Mouse (Mus musculus): Measurements from ENCODE around the gene Ifnb1. TPM values are rescaled to one million over a fixed set of nuclear protein-coding genes. Genes with fewer than 3 reads are reported as not detected.

Gene Ifnb1
- total RNA-seq, 2 experiments from 2014 or later: not detected

DNA sequence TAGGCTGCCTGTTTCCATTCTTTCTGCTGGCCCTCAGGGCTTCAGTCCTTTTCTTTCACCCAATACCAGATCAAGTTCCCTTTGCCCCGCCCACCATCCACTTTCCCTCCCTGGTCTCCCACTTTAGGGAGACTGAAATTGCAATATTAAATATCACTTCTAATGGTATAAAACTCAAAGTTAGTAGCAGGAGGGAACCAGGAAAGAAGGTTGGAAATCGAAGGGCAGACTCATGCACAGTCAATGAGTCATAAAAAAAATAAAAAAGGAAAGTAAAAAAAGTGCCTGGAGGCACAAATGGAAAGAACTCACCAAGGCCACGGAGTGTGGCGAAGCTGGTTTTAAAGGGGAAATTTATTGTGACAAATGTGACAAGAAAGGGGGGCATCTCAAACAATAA is 7.7 kb upstream of the Ifnb1 start:
- Histone ChIP-seq H3K27ac (no peak overlapping the region), H3K4me3 (no peak overlapping the region)

DNA sequence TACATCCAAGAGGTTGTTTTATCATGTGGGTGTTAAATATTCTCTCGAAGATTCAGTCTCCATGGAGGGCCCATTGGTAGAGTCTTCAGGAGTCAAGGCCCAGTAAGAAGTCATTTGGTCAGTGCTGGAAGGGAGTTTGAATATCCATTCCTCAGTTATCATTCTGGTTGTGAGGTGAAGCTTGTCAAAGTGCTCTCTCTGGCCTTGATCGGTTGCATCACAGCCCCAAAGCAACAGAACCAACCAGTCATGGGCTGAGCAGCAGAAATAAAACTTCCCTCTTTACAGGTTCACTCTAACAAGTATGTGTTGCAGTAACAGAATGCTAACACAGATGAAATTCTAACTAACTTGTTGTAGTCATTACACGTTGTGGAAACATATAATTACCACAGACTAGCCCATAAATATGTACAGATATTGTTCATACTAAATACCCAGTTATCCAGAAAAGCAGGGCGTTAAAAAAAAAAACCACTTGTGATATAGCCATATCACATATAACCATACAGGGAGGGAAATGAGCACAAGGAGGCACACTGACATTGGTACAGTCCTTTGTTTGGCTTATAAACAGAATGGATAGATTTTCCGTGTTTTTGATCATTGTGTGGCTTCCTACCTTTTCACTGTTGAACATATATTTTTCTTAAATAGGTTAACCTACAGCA is 3.9 kb upstream of the Ifnb1 start:
- no peak for TF ChIP-seq CTCF (IDR thresholded peaks at IDR 0.05)
- DNase-seq: no peak
- H3K4me3 ChIP-seq: no peak overlapping the region
- intact Hi-C loops (cut with DNase I): no loop called here
- H3K27ac ChIP-seq: no peak overlapping the region

More for the DNA sequence above, 7.7 kb upstream of the Ifnb1 start:
- no peak for DNase-seq
- TF ChIP-seq CTCF (IDR thresholded peaks at IDR 0.05): no peak
- intact Hi-C loops (cut with DNase I): no loop called here

GRCm38 (mm10) chr4:88525393-88525792 is 2.8 kb upstream of the Ifnb1 start:
- H3K4me3 ChIP-seq: no peak overlapping the region
- intact Hi-C loops (cut with DNase I): loop anchor here (2.0 kb wide), 1 partner anchor 17 kb away; no protein-coding TSS in a partner anchor
- DNase-seq: no peak
- no peak for TF ChIP-seq CTCF (IDR thresholded peaks at IDR 0.05)
- no peak overlapping the region for H3K27ac ChIP-seq

- TF ChIP-seq CTCF (IDR thresholded peaks at IDR 0.05): peak; percentile 61
- DNase-seq: no peak
- intact Hi-C loops (cut with DNase I): no loop called here
- H3K4me3 ChIP-seq: no peak overlapping the region
- H3K27ac ChIP-seq: no peak overlapping the region
Observed at GRCm38 (mm10) chr4:88523241-88523640, 667 bp upstream of the Ifnb1 start.

- TF ChIP-seq CTCF (IDR thresholded peaks at IDR 0.05): no peak
- intact Hi-C loops (cut with DNase I): loop anchor here (10.0 kb wide), 1 partner anchor 83 kb away; the partner anchor contains the start of gene Hacd4
- Histone ChIP-seq H3K4me3 (no peak overlapping the region), H3K27ac (no peak overlapping the region)
- DNase-seq: no peak
Observed at GRCm38 (mm10) chr4:88517957-88518356, 4.6 kb downstream of the Ifnb1 start.

DNA sequence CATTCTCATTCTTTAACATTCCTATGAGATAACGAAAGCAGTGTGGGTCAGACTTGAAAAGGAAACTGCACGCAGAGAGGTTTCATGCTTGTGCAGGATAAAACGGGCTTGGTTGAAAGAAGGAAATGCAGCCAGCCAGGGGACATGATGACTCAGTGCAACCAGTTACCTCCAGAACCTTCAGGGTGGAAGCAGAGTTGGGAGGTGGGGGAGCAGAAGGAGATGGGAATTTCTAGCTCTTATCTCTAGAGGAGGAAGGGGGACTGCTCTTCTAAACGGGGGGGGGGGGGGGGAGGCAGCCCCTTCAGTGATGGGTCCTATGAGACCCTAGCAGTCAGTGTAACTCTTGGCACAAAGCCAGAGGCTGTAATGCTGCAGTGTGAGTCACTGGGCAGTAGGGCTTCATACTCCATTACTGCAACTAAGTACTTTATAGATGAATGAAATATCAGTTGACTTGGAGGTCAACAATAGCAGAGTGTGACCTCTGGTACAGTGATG is 6.8 kb downstream of the Ifnb1 start:
- peak; percentile 32 for DNase-seq
- no peak for TF ChIP-seq CTCF (IDR thresholded peaks at IDR 0.05)
- Histone ChIP-seq H3K4me3 (peak overlapping the region; percentile 50), H3K27ac (peak overlapping the region; percentile 73)
- intact Hi-C loops (cut with DNase I): loop anchor here (10.0 kb wide), 1 partner anchor 81 kb away; the partner anchor contains the start of gene Hacd4

DNA sequence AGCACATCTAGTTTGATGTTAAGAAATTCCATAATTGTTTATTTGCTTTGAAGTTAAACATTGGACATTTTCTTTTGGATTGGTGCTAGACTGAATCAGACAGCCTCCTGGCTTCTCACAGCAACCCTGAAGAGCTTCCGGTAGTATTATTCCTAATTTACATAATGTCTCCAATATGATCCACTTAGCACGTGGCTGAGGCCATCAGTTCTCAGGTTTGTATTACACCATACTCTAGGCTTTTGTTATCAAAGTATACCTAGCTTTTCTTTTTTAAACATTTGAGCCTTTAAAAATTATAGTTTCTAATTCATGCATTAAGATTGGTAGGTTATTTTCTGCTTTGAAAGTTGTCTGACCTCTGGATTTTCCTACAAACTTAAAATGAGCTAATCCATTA is 7.3 kb downstream of the Ifnb1 start:
- Histone ChIP-seq H3K4me3 (peak overlapping the region; percentile 50), H3K27ac (peak overlapping the region; percentile 73)
- intact Hi-C loops (cut with DNase I): loop anchor here (10.0 kb wide), 1 partner anchor 80 kb away; the partner anchor contains the start of gene Hacd4
- no peak for TF ChIP-seq CTCF (IDR thresholded peaks at IDR 0.05)
- DNase-seq: no peak

- intact Hi-C loops (cut with DNase I): loop anchor here (10.0 kb wide), 1 partner anchor 80 kb away; the partner anchor contains the start of gene Hacd4
- peak; percentile 83 for TF ChIP-seq CTCF (IDR thresholded peaks at IDR 0.05)
- DNase-seq: peak; percentile 42
- Histone ChIP-seq H3K27ac (peak overlapping the region; percentile 73), H3K4me3 (no peak overlapping the region)
Observed at GRCm38 (mm10) chr4:88514403-88514802, 8.2 kb downstream of the Ifnb1 start.

DNA sequence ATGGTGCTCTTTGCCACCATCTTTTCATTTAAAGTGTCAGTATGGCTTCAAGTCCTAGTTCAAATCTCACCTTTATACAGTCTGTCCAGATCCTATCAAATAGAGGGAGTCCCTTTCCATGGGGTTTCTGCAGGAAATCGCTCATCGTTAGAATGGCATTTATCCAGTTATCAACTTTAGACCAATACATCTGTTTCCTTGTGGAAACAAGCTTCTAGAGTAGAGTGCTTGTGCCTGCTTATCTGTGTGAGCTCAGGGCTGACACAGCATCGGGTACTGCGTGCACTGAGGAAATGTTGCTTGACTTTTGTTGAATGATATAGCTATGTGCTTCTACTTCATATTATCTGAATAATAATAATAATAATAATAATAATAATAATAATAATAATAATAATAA is 8.8 kb downstream of the Ifnb1 start:
- intact Hi-C loops (cut with DNase I): loop anchor here (10.0 kb wide), 1 partner anchor 79 kb away; the partner anchor contains the start of gene Hacd4
- Histone ChIP-seq H3K4me3 (no peak overlapping the region), H3K27ac (no peak overlapping the region)
- DNase-seq: no peak
- no peak for TF ChIP-seq CTCF (IDR thresholded peaks at IDR 0.05)

GRCm38 (mm10) chr4:88503753-88504152 is 18.8 kb downstream of the Ifnb1 start:
- intact Hi-C loops (cut with DNase I): no loop called here
- DNase-seq: no peak
- Histone ChIP-seq H3K27ac (0 out of 2 replicates have a peak overlapping the region, but pooled peaks have one; percentile 21), H3K4me3 (no peak overlapping the region)
- TF ChIP-seq CTCF (IDR thresholded peaks at IDR 0.05): no peak

- TF ChIP-seq CTCF (IDR thresholded peaks at IDR 0.05): no peak
- Histone ChIP-seq H3K4me3 (no peak overlapping the region), H3K27ac (no peak overlapping the region)
- DNase-seq: no peak
- intact Hi-C loops (cut with DNase I): no loop called here
Observed at GRCm38 (mm10) chr4:88501247-88501646, 21.3 kb downstream of the Ifnb1 start.

GRCm38 (mm10) chr4:88496321-88497018 is 26.1 kb downstream of the Ifnb1 start:
- intact Hi-C loops (cut with DNase I): no loop called here
- no peak for TF ChIP-seq CTCF (IDR thresholded peaks at IDR 0.05)
- Histone ChIP-seq H3K27ac (peak overlapping the region; percentile 67), H3K4me3 (no peak overlapping the region)
- peak; percentile 28 for DNase-seq

GRCm38 (mm10) chr4:88489622-88490021 is 33.0 kb downstream of the Ifnb1 start:
- no peak for DNase-seq
- Histone ChIP-seq H3K27ac (no peak overlapping the region), H3K4me3 (no peak overlapping the region)
- intact Hi-C loops (cut with DNase I): no loop called here
- no peak for TF ChIP-seq CTCF (IDR thresholded peaks at IDR 0.05)
